Mouse (Mus musculus) brown adipose tissue, adult 24 weeks (tissue): ENCODE results near the gene Gm11549. TPM values are rescaled to one million over a fixed set of nuclear protein-coding genes. Genes with fewer than 3 reads are reported as not detected.

Experiments
- H3K27ac ChIP-seq: fragments of 200-500 bp; replicated peaks from 2 replicates; pipeline ENCODE4 v1.5.1; 2012; ENCODE audit warnings: low read depth, mild to moderate bottlenecking, low read length
- H3K4me1 ChIP-seq: fragments of 200-500 bp; 2 replicates; pipeline ENCODE4 v1.6.1; 2012; ENCODE audit warnings: low read length, mixed read lengths; ENCODE audit not compliant: control insufficient read depth, insufficient read depth, insufficient read length
- H3K4me3 ChIP-seq: fragments of 200-500 bp; 2 replicates; pipeline ENCODE4 v1.5.1; 2012; ENCODE audit warnings: low read depth, mild to moderate bottlenecking, low read length, moderate library complexity; ENCODE audit not compliant: insufficient read depth
- polyA plus RNA-seq: library from polyadenylated mRNA; stranded (reverse); fragments of >200 nt; gene quantifications from 2 replicates; pipeline ENCODE4 v1.2.4, GENCODE M21; 2012; ENCODE audit not compliant: missing spikeins, insufficient read depth, insufficient read length

Gm11549 gene
- not detected in 2 replicates for polyA plus RNA-seq

DNA sequence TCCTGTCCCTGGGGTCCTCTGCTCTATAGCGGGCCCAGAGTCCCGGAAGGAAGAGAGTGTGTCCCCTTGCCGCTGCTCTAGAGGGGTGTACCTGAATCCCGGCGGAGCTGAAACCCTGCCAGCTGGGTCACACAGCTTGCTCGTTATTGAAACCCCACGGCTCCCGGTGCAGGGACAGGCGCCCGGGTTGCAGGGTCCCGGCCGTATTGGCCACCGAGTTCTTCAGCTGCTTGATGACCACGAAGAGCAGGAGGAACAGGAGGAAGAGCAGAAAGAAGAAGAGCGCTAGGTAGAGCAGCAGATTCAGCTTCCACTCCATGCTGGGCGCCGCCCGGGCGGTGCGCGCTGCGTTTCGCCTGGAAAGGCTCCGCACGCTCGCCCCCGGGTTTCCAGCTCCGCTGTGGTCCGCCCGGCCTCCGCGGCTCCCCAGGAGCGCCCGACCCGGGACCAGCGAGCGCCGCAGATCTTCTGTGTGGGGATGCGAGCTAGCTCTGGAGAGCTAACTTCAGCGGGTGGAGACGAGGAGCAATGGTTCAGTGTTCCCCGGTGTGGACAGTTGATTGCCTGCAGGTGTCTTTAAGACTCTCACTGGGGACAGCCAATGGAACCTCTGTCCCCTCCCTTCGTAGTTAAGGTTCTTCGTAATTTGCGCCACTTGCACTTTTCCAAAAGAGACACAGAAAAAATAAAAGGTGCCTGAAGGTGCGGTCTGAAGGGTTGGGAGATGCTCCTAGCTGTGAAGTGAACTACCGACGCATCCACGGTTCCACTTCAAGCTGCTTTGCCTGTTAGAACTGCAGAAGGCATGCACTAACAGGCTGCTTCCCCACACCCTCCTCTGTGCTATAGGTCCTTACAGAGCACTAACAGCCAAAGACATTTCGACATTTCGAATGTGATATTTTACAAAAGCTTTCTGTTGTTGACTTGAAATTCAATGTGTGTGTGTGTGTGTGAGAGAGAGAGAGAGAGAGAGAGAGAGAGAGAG is at the start of gene Gm11549:
Gene Gm11549, minus strand, starts transcription at position 741 of the 988 bp plus-strand sequence.
- Histone ChIP-seq H3K4me3 (peak within 1 kb of the TSS; percentile 56), H3K27ac (no peak within 1 kb of the TSS), H3K4me1 (peaks cover 2% of the 10 kb centered on the region)

- Histone ChIP-seq H3K27ac (no peak overlapping the region), H3K4me3 (no peak overlapping the region), H3K4me1 (peaks cover 3% of the 10 kb centered on the region; the same call in 1 of the 2 replicates)
Observed at GRCm38 (mm10) chr3:36569836-36570235, 48.2 kb upstream of the Gm11549 start.

DNA sequence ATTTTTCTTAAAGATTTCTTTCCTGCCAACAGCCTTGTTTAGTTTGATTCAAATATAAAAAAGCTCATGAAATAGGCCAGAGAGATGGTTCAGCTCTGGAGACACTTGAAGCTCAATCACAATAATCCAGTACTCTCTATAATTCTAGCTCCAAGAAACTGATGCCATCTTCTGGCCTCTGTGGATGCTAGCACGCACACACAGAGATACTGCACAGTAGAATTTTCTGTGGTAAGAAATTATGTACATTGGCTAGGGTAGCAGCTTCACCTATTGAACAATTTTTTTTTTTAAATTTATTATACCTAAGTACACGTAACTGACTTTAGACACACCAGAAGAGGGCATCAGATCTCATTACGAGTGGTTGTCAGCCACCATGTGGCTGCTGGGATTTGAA is 42.1 kb upstream of the Gm11549 start:
- no peaks in the 10 kb centered on the region for H3K4me1 ChIP-seq
- H3K4me3 ChIP-seq, result no peak overlapping the region

DNA sequence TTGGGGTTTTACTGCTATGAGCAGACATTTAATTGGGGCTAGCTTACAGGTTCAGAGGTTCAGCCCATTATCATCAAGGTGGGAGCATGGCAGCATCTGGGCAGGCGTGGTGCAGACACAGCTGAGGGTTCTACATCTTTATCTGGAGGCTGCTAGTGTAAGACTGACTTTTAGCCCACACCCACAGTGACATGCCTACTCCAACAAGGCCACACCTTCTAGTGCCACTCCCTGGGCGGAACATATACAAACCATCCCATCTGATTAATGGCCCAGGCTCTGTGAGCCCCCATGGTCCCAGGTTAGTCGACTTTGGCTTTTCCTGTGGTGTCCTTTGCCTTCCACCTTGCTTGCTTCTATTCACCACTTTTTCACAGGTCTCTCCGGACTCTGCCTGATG is 38.0 kb upstream of the Gm11549 start:
- H3K4me3 ChIP-seq, result no peak overlapping the region
- no peaks in the 10 kb centered on the region for H3K4me1 ChIP-seq
- no peak overlapping the region for H3K27ac ChIP-seq

More for the DNA sequence above, 42.1 kb upstream of the Gm11549 start:
- H3K27ac ChIP-seq, result no peak overlapping the region

DNA sequence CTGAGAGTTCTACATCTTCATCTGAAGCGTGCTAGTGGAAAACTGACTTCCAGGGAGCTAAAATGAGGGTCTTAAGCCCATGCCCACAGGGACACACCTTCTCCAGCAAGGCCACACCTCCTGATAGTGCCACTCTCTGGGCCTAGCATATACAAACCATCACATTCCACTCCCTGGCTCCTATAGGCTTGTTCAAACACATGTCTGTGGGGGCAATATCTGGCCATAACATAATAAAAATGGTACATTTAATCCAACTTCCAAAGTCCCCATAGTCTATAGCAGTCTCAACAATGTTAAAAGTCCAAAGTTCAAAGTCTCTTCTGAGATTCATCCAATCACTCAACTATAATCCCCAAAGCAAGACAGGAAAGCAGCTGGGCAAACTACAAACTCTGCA is 36.0 kb upstream of the Gm11549 start:
- no peak overlapping the region for H3K4me3 ChIP-seq
- H3K4me1 ChIP-seq, result no peaks in the 10 kb centered on the region
- H3K27ac ChIP-seq, result no peak overlapping the region

DNA sequence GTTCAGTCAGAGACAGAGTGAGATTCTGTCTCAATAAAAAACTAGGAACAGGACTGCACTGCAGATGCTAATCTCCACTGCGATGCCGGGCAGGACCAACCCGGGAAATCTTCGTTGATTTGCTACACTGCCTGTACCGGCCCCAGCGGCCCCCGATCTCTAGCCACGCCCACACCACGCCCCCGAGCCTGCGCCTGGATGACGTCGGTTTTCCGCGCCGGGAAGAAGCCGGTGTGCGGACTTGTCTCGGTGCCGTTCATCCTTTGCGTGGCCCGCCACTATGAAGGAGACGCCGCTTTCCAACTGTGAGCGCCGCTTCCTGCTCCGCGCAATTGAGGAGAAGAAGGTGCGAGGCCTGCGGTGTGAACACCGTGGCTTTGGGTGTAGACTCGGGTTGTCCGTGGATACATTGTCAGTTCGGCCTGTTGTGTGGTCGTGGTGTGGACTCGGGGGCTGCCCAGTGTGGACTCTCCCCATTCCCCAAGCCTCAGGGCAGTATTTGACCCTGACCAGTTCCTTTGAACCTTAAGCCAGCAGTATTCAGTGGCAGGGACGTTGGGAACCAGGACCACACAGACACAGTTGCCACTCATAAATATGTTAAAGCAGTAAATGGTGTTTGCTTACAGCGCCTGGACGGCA is 30.9 kb upstream of the Gm11549 start, which contains the start of gene Exosc9:
Gene Exosc9, plus strand, starts transcription at position 201 of the 642 bp plus-strand sequence.
- Histone ChIP-seq H3K4me1 (peaks cover 4% of the 10 kb centered on the region; the same call in 1 of the 2 replicates), H3K27ac (no peak within 1 kb of the TSS)

GRCm38 (mm10) chr3:36551851-36552384 is 30.3 kb upstream of the Gm11549 start:
- Histone ChIP-seq H3K27ac (no peak overlapping the region), H3K4me1 (peaks cover 4% of the 10 kb centered on the region; the same call in 1 of the 2 replicates), H3K4me3 (peak overlapping the region; percentile 75)

More for the DNA sequence above, 30.9 kb upstream of the Gm11549 start, which contains the start of gene Exosc9:
- H3K4me3 ChIP-seq, result peak within 1 kb of the TSS; percentile 75

DNA sequence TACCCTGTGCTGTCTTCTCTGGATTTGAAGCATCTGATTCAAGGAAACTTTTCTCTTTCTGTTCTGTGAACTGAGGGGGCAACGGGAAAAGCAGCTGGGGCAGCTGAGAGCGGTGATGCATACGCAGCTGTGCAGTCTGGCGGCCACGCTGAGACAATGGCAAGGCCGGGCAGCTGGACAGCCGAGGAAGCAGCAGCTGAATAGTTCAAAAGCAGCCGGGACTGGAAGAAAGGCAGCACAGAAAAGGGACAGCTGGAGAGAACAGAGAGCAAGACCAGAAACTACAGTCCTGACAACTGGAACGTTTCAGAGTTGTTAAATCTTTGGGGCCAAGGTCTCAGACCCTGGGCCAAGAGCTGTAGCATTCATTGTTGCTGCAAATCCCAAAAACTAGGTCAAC is 29.7 kb upstream of the Gm11549 start:
- Histone ChIP-seq H3K4me3 (peak overlapping the region; percentile 21; the same call in 1 of the 2 replicates), H3K27ac (no peak overlapping the region), H3K4me1 (peaks cover 4% of the 10 kb centered on the region; the same call in 1 of the 2 replicates)

- H3K27ac ChIP-seq, result no peak overlapping the region
- no peaks in the 10 kb centered on the region for H3K4me1 ChIP-seq
- no peak overlapping the region for H3K4me3 ChIP-seq
Observed at GRCm38 (mm10) chr3:36544961-36545360, 23.3 kb upstream of the Gm11549 start.

DNA sequence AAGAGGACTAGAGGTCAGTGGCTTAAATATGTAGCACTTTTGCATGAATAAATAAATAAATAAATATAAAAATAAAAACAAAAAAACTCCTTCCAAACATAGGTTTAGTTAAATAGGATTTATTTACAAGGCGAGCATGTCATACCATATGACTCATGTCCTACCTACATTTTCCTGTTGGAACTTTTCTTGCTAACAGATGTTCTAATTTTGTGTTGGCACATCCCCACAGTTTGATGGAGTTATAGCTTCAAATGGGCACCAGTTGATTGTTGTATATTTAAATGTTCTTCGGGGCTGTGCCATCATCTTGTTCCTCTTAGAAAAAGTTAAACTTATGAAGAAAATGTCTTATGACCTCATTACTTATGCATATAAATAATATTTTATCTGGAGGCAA is 19.8 kb upstream of the Gm11549 start:
- no peak overlapping the region for H3K4me3 ChIP-seq
- no peak overlapping the region for H3K27ac ChIP-seq

GRCm38 (mm10) chr3:36540756-36541155 is 19.1 kb upstream of the Gm11549 start:
- H3K27ac ChIP-seq, result no peak overlapping the region
- no peak overlapping the region for H3K4me3 ChIP-seq
- H3K4me1 ChIP-seq, result no peaks in the 10 kb centered on the region

More for the DNA sequence above, 19.8 kb upstream of the Gm11549 start:
- H3K4me1 ChIP-seq, result no peaks in the 10 kb centered on the region

GRCm38 (mm10) chr3:36537701-36538470 is 16.3 kb upstream of the Gm11549 start:
- H3K4me3 ChIP-seq, result no peak overlapping the region
- H3K27ac ChIP-seq, result no peak overlapping the region
- H3K4me1 ChIP-seq, result peaks cover 4% of the 10 kb centered on the region; the same call in 1 of the 2 replicates

DNA sequence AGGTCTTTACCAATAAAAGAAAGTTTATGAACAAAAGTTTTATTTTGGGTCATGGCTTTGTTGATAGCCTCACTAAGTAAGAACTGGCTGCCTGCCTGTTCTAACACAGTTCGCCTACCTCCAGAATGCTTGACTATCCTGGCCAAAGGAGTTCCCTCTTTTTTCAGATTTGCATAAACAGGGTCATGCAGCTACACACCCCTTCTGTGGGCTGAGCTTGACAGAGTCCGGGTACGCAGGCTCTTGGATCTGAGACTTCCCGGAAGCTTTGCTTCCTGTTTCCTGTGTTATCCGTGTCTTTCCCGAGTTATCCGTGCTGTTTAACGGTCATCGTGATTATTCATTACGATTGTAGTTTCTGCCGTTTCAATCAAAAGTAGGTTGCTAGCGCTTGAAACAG is 14.4 kb upstream of the Gm11549 start:
- Histone ChIP-seq H3K4me3 (peak overlapping the region; percentile 4; the same call in 1 of the 2 replicates), H3K4me1 (peaks cover 7% of the 10 kb centered on the region; the same call in 1 of the 2 replicates), H3K27ac (no peak overlapping the region)

DNA sequence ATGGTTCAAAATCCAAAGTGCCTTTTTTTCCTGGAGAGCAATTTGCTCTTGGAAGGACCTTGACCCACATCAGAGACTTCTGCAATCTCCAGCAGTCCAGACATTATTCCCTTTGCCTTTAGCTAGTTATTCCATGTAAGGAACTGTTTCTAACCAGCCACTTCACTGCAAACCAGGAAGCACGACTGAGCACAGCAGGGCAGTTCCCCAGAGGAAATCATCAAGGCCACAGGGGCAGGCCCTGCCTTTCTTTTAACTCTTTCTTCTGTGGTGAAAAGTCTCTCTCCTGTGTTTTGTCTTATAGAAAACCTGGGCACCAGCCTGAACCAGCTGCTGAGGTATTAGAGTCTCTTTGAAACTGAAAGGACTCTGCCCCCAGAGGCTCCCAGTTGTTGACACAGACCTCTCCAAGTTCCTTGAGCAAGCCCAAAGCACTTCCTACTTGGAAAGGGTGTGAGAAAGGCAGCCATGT is 11.6 kb upstream of the Gm11549 start:
- peaks cover 7% of the 10 kb centered on the region; the same call in 1 of the 2 replicates for H3K4me1 ChIP-seq
- H3K4me3 ChIP-seq, result 0 out of 2 replicates have a peak overlapping the region, but pooled peaks have one; percentile 0
- no peak overlapping the region for H3K27ac ChIP-seq
